Mouse (Mus musculus): ENCODE data around the gene Atg16l2. TPM values are rescaled to one million over a fixed set of nuclear protein-coding genes. Genes with fewer than 3 reads are reported as not detected.
A peak's percentile ranks its signal among the peaks of the same experiment; 100 is the strongest.

The Atg16l2 gene
- total RNA-seq, 2 experiments from 2014 or later, result 6.7 to 9.8 TPM

GRCm38 (mm10) chr7:101323141-101323594 lies 21.1 kb upstream of the Atg16l2 start:
- ATAC-seq (replicated peaks; ENCODE audit: poor library complexity), result peak; percentile 68

- ATAC-seq (replicated peaks; ENCODE audit: poor library complexity), result no peak
Measured at GRCm38 (mm10) chr7:101321218-101321827, 19.3 kb upstream of the Atg16l2 start.

DNA sequence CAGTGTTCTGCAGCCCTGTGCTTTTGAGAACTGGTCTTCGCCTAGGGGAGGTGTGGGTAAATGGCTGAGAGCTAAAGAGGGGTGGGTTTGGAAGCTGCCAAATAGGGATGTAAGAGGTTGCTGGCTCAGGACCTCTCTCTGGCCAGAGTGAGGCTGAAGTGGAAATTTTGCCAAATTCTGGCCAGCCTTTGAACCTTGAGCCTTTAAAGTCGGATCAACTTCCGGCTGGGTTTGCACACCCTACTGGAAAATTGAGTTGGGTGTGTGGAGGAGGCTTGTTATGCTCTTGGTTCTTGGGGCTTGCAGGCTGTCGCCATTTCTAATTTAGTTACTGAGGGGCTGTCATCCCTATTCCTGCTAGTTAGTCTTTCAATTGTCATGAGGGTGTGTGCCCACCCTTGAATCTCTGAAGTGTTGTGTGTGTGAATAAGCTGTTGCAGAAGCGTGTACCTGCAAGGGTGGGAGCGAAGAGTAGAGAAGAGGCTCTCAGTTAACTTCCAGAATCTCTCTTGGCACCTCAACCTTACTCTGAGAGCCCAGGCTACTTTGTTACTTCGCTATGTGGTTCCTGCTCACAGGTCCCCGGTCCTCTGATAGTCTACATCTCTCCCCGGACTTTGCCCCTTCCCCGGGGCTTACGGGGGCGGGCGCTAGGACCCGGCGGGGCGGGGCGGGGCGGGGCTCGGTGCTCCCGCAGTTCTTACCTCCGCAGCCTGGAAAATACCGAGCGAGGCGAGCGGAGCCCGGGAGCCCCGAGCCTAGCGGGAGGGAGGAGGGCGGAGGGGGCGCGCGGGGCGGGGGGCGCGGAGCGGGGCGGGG lies 18.6 kb upstream of the Atg16l2 start:
- no peak for ATAC-seq (replicated peaks; ENCODE audit: poor library complexity)

- no peak for ATAC-seq (replicated peaks; ENCODE audit: poor library complexity)
Measured at GRCm38 (mm10) chr7:101319796-101320195, 17.7 kb upstream of the Atg16l2 start.

DNA sequence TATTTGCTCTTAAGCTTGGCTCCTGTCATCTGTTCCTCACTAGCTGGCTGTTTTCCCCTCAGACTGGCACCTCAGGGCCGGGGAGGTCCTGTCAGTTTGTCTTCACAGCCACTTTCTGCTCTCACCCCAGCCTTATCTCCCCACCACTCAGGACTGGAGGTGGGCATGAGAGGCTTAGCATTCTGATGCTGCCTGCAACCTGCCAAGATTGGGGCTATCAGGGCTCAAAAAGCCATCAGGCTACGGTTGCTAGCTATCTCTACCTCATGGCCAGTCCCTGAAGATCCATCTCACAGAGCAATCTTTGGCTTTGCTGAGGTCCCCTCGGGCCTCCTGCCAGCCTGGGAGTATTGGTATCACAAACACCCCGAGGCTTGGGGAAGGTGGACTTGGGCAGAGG lies 16.8 kb upstream of the Atg16l2 start:
- ATAC-seq (replicated peaks; ENCODE audit: poor library complexity), result peak; percentile 52

GRCm38 (mm10) chr7:101317014-101317413 lies 15.0 kb upstream of the Atg16l2 start, which contains the start of gene Stard10:
Gene Stard10, plus strand, starts transcription at chr7:101317086.
- ATAC-seq (replicated peaks; ENCODE audit: poor library complexity), result no peak

DNA sequence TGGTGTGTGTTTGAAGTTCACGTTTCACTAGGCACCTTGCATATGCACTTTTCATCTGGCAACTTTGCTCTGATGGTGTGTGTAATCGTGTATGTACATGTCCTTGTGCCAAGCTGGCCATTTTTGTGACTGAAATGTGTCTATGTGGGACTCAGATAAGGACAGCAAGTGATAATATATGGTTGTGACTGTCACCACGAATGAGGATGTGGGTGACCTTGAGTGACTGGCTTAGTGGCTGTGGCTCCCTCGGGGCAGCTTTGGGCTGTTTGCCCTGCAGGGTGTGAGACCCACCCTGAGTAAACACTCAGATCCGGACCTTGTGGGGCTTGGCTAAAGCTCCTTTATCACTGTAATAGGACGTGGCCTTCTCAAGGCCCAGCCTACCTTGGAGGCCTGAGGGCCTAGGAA lies 14.5 kb upstream of the Atg16l2 start:
- ATAC-seq (replicated peaks; ENCODE audit: poor library complexity), result peak; percentile 58

DNA sequence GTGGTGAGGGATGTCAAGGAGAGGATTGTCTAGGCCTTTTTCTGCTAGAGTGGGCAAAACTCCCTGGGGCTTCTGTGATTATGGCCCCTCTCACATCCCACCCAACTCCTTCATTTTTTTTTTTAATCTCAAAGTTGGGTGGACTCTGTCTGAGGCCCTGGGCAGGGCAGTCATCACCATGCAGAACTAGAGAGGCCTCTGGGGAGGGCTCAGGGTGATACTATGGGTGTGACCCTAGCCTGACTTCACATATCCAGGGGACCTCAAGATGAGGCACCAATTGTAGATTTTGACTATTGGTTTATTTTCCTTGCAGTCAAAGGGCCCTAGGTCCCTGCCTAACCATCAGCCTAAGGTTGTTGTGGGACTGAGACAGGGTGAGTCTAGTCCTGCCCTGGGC lies 13.6 kb upstream of the Atg16l2 start:
- no peak for ATAC-seq (replicated peaks; ENCODE audit: poor library complexity)

- ATAC-seq (replicated peaks; ENCODE audit: poor library complexity), result no peak
Measured at GRCm38 (mm10) chr7:101314396-101314795, 12.3 kb upstream of the Atg16l2 start.

DNA sequence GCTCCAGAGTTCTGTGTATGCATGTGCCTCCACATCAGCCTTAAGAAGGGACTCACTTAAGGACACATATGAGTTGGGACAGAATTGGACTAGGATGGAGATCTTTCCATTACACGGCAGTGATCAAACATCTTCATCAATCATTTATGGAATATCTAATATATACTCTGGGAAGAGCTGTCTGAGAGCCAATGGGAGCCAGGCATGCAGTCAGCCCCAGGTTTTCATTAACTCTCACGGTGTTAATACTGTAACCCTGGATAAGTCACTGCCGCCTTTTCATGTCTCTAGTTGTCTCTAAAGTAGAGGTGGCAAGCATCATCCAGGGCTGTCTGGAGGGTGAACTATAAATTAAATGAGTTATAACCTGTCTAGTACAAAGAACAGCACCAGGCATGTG lies 11.0 kb upstream of the Atg16l2 start:
- ATAC-seq (replicated peaks; ENCODE audit: poor library complexity), result no peak

- ATAC-seq (replicated peaks; ENCODE audit: poor library complexity), result 0 out of 2 replicates have a peak, but pooled peaks have one; percentile 11
Measured at GRCm38 (mm10) chr7:101311061-101311460, 9.0 kb upstream of the Atg16l2 start.

DNA sequence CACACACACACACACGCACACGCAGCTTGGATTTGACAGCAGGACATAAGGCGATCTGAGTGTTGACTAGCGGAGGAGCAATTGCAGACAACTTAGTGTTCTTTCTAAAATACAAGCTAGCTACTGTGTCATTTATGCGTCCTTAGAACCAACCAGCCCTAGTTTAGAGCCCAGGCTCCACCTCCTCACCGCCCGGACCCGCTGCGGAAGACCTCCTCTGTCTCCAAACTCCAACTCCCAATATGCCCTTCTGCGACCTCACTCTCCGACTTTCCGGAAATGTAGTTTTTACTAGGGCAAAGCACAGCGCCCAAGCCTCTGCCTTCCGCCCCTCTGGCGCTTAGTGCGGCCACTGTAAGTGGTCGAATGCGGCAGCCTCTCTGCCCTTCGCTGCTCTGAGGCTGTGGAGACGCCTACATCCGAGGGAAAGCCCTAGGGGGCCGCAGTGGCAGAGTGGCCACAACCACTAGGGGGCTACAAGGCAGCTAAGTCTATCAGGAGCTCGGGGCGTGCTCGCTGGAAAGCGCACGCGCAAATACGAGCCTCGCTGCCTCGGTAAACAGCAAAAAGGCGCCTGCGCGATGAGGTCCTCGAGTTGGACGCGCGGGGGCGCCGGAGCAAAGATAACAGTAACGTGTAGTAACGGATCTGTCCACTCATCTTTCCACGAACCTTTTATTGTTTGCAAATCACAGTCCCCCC lies 8.4 kb upstream of the Atg16l2 start:
- peak; percentile 91 for ATAC-seq (replicated peaks; ENCODE audit: poor library complexity)

- no peak for ATAC-seq (replicated peaks; ENCODE audit: poor library complexity)
Measured at GRCm38 (mm10) chr7:101309985-101310326, 7.9 kb upstream of the Atg16l2 start.

GRCm38 (mm10) chr7:101306841-101307240 lies 4.8 kb upstream of the Atg16l2 start:
- ATAC-seq (replicated peaks; ENCODE audit: poor library complexity), result no peak

- ATAC-seq (replicated peaks; ENCODE audit: poor library complexity), result no peak
Measured at GRCm38 (mm10) chr7:101302691-101303090, 640 bp upstream of the Atg16l2 start.

GRCm38 (mm10) chr7:101301361-101301880 lies 630 bp downstream of the Atg16l2 start:
- peak; percentile 29 for ATAC-seq (replicated peaks; ENCODE audit: poor library complexity)

DNA sequence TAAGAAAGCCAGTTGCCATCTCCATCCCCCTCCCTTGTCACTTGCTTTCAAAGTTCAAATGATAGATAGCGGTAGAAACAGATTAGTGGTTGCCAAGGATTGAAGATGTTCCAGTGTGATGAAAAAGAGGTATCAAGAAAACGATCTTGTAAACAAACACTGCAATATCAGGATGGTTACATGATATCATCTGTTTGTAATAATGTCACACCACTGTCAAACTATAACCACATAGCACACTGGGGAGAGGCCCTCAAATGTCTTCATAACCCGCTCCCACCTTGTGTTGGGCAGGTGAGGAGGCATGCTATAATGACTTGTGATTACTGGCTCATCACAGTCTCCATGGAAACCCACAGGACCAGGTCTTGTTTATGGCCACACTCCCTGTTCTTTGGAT lies 3.7 kb downstream of the Atg16l2 start:
- ATAC-seq (replicated peaks; ENCODE audit: poor library complexity), result no peak

- no peak for ATAC-seq (replicated peaks; ENCODE audit: poor library complexity)
Measured at GRCm38 (mm10) chr7:101297023-101297405, 5.0 kb downstream of the Atg16l2 start.

DNA sequence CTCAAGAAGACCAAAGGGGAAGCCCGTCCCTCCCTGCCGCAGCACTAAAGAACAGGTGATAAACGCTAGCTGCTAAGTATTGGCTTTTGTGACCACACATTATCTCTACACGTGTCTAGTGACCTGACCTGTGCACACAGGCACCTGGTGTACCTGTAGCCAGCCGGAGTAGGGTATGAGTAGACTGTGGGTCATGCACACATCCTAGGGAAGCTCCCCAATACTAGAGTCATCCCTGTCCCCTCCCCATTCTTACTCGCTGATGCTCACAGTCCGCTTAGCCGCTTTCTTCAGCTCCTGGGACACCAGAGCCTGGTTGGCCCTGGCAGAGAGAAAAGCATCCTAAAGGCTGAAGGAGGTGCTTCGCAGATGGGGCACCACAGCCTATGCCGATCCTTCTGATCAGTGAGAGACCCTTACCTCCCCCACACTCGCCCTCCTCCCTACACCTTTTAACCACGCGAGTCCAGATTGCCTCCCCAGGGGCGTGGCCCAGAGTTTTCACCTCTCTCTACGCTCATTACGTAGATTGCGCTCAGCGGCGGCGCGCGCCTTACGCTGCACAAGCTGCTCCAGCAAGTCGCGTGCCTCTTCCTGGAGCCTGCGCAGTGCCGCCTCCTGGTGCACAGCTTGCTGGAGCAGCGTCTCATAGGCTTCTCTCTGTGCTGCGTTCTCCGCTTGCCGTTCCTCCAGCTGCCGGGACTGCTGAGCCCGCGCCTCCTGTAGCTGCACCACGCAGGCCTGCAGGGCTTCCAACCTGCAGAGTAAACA lies 5.6 kb downstream of the Atg16l2 start:
- ATAC-seq (replicated peaks; ENCODE audit: poor library complexity), result peak; percentile 88

DNA sequence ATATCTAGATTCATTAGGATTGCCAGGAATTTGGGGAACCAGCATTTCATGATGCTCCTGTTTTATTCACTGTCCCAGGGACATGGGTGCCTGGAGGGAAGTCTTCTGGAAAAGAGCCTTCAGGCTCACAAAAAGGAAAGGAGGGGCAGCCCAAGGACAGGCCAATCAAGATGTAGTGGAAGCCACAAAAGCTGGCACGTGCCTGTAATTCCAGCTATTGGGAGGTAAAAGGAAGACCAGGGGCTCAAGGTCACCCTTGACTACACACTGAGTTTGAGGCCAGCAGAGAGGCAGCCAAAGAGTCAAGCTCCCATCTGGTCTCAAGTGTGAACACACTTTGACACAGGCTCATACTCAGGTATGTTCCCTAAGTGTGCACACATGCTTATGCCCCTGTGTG lies 6.6 kb downstream of the Atg16l2 start:
- ATAC-seq (replicated peaks; ENCODE audit: poor library complexity), result no peak

DNA sequence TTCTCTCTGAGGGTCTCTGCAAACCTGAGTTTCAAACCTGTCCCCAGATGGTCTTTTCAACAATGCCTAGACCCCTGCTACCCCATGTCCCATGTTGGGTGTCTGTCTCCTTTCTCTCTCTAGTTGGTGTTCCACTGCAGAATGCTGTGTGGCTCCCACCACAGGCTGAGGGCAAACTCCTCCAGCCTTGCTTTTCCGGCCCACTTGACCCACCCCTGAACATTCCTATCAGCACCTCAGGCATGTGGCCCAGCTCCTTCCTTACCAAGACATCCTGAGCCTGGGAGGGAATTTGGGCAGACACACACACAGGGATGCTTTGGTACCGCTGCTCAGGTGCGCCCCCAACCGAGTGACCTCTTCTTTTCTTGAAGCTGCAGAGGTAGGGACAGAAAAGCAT lies 8.4 kb downstream of the Atg16l2 start:
- no peak for ATAC-seq (replicated peaks; ENCODE audit: poor library complexity)

All from megakaryocyte progenitor cell, adult 5-6 weeks (primary cell).